Mouse (Mus musculus): ENCODE results near the gene Tatdn3. TPM values are rescaled to one million over a fixed set of nuclear protein-coding genes. Genes with fewer than 3 reads are reported as not detected.
"Not testable (repeated sequence)": the region's sequence is repeated elsewhere in the genome, so short reads cannot be mapped to it uniquely, and the experiment has no call there.

Tatdn3 gene
- total and polyA plus RNA-seq, 3 experiments = 11.9 to 14.6 (median 14.3) TPM

DNA sequence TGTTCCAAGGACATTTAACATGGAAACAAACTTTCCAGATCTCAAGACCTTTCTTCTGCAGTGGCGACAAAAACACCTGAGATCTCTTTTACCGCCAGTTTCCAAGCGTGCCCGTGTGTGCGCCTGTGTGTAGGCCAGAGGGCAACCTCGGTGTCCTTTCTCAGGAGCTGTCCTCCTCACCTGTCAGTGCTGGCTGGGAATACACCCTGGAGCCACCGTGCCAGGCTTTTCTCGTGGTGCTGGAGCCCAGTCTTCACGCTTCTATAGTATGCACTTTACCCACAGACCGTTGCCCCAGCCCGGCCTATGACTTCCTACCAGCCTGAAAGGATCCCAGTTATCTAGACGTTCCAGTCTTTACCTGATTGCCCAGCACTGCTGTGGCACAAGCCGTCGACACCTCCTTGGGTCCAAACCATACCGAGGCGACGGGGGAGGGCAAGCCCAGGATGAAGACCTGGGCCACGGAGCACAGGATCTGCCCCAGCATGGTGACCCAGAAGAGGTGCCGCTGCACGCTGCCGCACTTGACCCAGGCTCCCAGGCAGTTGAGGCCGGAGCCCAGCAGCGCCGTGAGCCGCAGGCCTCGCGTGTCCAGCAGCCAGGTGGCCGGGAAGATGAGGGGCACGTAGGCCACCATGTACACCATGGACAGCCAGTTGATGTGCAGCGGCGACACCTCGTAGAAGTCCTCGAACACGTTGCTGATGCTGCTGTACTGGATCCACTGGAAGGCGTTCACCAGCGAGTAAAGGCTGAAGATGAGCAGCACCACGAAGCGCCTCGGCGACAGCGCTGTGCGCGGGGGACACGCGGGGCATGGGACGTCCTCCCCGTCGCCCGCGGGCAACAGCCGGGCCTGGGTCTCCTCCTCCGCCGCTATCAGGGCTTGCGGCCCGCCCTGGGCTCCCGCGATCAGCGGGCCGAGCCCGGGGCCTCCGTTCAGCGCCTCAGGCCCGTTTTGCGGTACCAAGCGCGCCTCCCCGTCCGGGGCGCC lies 37.4 kb downstream of the Tatdn3 start:
- Histone ChIP-seq H3K27ac (peak overlapping the region; percentile 72), H3K79me2 (replicated peaks; ENCODE audit: control insufficient read depth, insufficient read depth, low read length) (no peaks in the 10 kb centered on the region), H3K4me1 (ENCODE audit: control insufficient read depth, insufficient read depth, low read length) (peaks cover 6% of the 10 kb centered on the region), H3K36me3 (ENCODE audit: control insufficient read depth, insufficient read depth, low read length) (no peaks in the 10 kb centered on the region), H3K9ac (ENCODE audit: low read depth, low read length) (peak overlapping the region; percentile 73), H3K27me3 (ENCODE audit: control insufficient read depth, insufficient read depth, low read length) (no peaks in the 10 kb centered on the region), H3K4me3 (peak overlapping the region; percentile 86)
- intact Hi-C loops (cut with DNase I) = loop anchor here (1.0 to 5.0 kb wide), 3 partner anchors 37 to 157 kb away; partner anchors contain the start of gene Tatdn3
- DNase-seq = no peak
- 3% methylated on average over 68 of the region's 69 CpGs for WGBS
- TF ChIP-seq POLR2A (IDR thresholded peaks at IDR 0.05; ENCODE audit: insufficient read depth, low read depth, low read length) = no peak
- TF ChIP-seq EP300 (IDR thresholded peaks at IDR 0.05; ENCODE audit: insufficient read depth, low read depth, low read length) = no peak
- no peak for TF ChIP-seq CTCF (IDR thresholded peaks at IDR 0.05)

DNA sequence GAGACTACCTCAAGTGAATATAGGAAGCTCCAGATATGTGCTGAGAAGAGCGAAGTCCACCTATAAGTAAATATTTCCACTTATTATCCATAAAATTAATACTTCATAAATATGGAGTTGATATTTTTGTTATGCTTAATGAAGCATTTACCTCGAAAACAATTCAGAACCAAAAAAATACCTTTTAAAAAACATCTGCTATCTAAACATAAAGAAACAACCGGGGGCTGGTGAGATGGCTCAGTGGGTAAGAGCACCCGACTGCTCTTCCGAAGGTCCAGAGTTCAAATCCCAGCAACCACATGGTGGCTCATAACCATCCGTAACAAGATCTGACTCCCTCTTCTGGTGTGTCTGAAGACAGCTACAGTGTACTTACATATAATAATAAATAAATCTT lies 38.9 kb downstream of the Tatdn3 start:
- intact Hi-C loops (cut with DNase I) = loop anchor here (2.0 kb wide), 1 partner anchor 79 kb away; no protein-coding TSS in a partner anchor
- not testable (repeated sequence) for H3K36me3 ChIP-seq (ENCODE audit: control insufficient read depth, insufficient read depth, low read length); H3K79me2 ChIP-seq (replicated peaks; ENCODE audit: control insufficient read depth, insufficient read depth, low read length); H3K4me3 ChIP-seq; H3K27ac ChIP-seq; H3K9ac ChIP-seq (ENCODE audit: low read depth, low read length); H3K27me3 ChIP-seq (ENCODE audit: control insufficient read depth, insufficient read depth, low read length); H3K4me1 ChIP-seq (ENCODE audit: control insufficient read depth, insufficient read depth, low read length); DNase-seq
- 94% methylated on average over 6 of the region's 6 CpGs for WGBS

DNA sequence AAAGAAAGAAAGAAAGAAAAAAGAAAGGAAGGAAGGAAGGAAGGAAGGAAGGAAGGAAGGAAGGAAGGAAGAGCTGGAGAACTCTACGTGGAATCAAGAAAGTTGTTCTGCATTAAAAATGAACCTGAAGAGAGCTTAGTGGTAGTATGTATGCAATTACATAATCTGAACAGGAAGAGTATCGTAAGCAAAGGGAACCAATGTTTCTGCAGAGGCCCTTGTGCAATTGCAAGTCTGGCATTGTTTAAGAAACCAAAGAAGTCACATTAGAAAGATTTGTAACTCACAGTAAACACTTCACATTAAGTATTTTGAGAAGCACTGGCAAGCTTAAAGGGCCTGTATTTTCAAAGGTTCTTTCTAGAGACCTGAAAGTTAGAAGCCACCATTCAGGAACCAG lies 39.6 kb downstream of the Tatdn3 start:
- Histone ChIP-seq H3K9ac (ENCODE audit: low read depth, low read length) (no peak overlapping the region), H3K36me3 (ENCODE audit: control insufficient read depth, insufficient read depth, low read length) (no peaks in the 10 kb centered on the region), H3K4me1 (ENCODE audit: control insufficient read depth, insufficient read depth, low read length) (peaks cover 6% of the 10 kb centered on the region), H3K4me3 (no peak overlapping the region), H3K27me3 (ENCODE audit: control insufficient read depth, insufficient read depth, low read length) (no peaks in the 10 kb centered on the region), H3K79me2 (replicated peaks; ENCODE audit: control insufficient read depth, insufficient read depth, low read length) (no peaks in the 10 kb centered on the region), H3K27ac (no peak overlapping the region)
- intact Hi-C loops (cut with DNase I) = no loop called here
- TF ChIP-seq EP300 (IDR thresholded peaks at IDR 0.05; ENCODE audit: insufficient read depth, low read depth, low read length) (no peak), POLR2A (IDR thresholded peaks at IDR 0.05; ENCODE audit: insufficient read depth, low read depth, low read length) (no peak), CTCF (IDR thresholded peaks at IDR 0.05) (no peak)
- DNase-seq = no peak
- 75% methylated on average over 2 of the region's 2 CpGs for WGBS

DNA sequence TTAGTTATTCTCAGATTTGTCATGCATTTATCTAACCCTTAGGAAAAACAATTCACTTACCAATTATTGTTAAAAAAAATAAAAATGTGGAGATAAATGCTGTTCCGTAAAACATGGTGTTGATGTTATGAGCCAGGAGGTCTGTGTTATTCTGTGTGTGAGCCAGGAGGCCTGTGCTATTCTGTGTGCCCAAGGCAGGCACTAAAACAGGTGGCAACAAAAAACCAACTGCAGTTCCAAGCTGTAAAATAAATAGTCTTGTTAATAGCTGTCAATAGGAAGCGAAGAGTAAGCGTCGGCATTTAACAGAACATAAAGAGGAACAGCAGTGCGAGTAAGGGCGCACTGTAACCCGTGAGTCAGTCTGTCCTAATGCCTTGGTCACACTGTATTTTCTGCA lies 41.7 kb downstream of the Tatdn3 start:
- no peak for DNase-seq
- no peak for TF ChIP-seq EP300 (IDR thresholded peaks at IDR 0.05; ENCODE audit: insufficient read depth, low read depth, low read length)
- no peak for TF ChIP-seq POLR2A (IDR thresholded peaks at IDR 0.05; ENCODE audit: insufficient read depth, low read depth, low read length)
- no peak for TF ChIP-seq CTCF (IDR thresholded peaks at IDR 0.05)
- intact Hi-C loops (cut with DNase I) = no loop called here
- H3K27me3 ChIP-seq (ENCODE audit: control insufficient read depth, insufficient read depth, low read length) = no peaks in the 10 kb centered on the region
- 0 out of 2 replicates have a peak, but pooled peaks cover 2% of the 10 kb centered on the region for H3K4me1 ChIP-seq (ENCODE audit: control insufficient read depth, insufficient read depth, low read length)
- H3K4me3 ChIP-seq = no peak overlapping the region
- no peak overlapping the region for H3K9ac ChIP-seq (ENCODE audit: low read depth, low read length)
- no peak overlapping the region for H3K27ac ChIP-seq
- no peaks in the 10 kb centered on the region for H3K79me2 ChIP-seq (replicated peaks; ENCODE audit: control insufficient read depth, insufficient read depth, low read length)
- H3K36me3 ChIP-seq (ENCODE audit: control insufficient read depth, insufficient read depth, low read length) = no peaks in the 10 kb centered on the region
- WGBS = 91% methylated on average over 7 of the region's 7 CpGs

DNA sequence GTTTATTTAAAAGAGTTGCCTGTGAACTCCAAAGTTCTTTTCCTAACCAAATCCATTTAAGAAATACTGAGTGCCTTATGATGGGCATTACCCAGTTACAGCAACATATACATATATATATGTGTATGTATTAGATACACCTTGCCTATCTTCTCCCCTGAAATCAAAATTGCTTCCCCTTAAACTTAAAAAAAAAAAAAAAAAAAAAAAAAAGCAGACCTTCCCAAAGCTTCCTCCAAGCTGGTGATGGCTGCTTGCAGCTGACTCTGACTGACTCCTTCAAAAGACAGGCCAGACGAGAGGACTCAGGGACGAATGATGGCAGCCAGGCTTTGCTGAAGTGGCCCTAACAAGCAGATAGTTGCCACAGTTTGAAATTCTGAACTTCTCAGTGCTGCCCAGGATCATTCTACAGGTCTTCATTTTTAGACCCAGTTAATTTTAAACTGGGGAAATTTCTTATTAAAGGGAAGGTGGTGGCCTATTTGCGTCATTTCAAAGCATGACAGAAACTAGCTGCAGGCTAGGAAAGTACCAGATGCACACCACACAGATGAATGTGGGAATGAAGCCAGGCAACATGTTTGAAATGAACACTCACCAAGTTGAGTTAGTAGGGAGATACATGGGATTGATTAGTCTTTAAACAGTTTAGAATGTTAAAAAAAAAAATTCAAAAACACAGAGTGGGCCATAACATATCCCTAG lies 42.4 kb downstream of the Tatdn3 start:
- DNase-seq = no peak
- Histone ChIP-seq H3K9ac (ENCODE audit: low read depth, low read length) (no peak overlapping the region), H3K27me3 (ENCODE audit: control insufficient read depth, insufficient read depth, low read length) (no peaks in the 10 kb centered on the region), H3K27ac (no peak overlapping the region), H3K4me1 (ENCODE audit: control insufficient read depth, insufficient read depth, low read length) (0 out of 2 replicates have a peak, but pooled peaks cover 2% of the 10 kb centered on the region), H3K36me3 (ENCODE audit: control insufficient read depth, insufficient read depth, low read length) (no peaks in the 10 kb centered on the region), H3K4me3 (no peak overlapping the region), H3K79me2 (replicated peaks; ENCODE audit: control insufficient read depth, insufficient read depth, low read length) (no peaks in the 10 kb centered on the region)
- no peak for TF ChIP-seq POLR2A (IDR thresholded peaks at IDR 0.05; ENCODE audit: insufficient read depth, low read depth, low read length)
- TF ChIP-seq EP300 (IDR thresholded peaks at IDR 0.05; ENCODE audit: insufficient read depth, low read depth, low read length) = no peak
- no peak for TF ChIP-seq CTCF (IDR thresholded peaks at IDR 0.05)
- 76% methylated on average over 3 of the region's 3 CpGs for WGBS
- intact Hi-C loops (cut with DNase I) = no loop called here

DNA sequence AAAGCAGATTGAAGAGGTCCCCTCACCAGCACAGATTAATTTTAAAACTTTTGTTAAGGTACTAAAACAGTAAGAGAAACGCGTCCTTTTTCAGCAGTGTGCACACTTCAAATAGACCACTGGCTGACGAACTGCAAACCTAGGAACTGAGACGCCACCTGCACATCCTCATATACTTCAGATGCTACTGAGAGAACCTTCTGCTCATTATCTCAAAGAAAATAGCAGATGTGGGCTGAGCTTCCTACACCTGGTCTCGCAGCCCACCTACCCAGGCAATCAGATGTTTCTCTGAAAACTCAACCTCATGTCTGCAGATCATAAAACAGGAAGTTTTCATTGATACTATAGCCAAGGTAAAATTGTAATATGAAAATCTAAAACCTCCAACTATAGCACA lies 42.9 kb downstream of the Tatdn3 start:
- no peak for DNase-seq
- intact Hi-C loops (cut with DNase I) = no loop called here
- no peaks in the 10 kb centered on the region for H3K79me2 ChIP-seq (replicated peaks; ENCODE audit: control insufficient read depth, insufficient read depth, low read length)
- H3K27ac ChIP-seq = no peak overlapping the region
- no peaks in the 10 kb centered on the region for H3K27me3 ChIP-seq (ENCODE audit: control insufficient read depth, insufficient read depth, low read length)
- H3K36me3 ChIP-seq (ENCODE audit: control insufficient read depth, insufficient read depth, low read length) = no peaks in the 10 kb centered on the region
- TF ChIP-seq POLR2A (IDR thresholded peaks at IDR 0.05; ENCODE audit: insufficient read depth, low read depth, low read length) = no peak
- no peak for TF ChIP-seq EP300 (IDR thresholded peaks at IDR 0.05; ENCODE audit: insufficient read depth, low read depth, low read length)
- TF ChIP-seq CTCF (IDR thresholded peaks at IDR 0.05) = no peak
- H3K4me3 ChIP-seq = no peak overlapping the region
- no peak overlapping the region for H3K9ac ChIP-seq (ENCODE audit: low read depth, low read length)
- 98% methylated on average over 5 of the region's 5 CpGs for WGBS
- no peaks in the 10 kb centered on the region for H3K4me1 ChIP-seq (ENCODE audit: control insufficient read depth, insufficient read depth, low read length)
